Mouse (Mus musculus) cortical plate, adult 2 months (tissue): ENCODE results near the gene Mttp. TPM values are rescaled to one million over a fixed set of nuclear protein-coding genes. Genes with fewer than 3 reads are reported as not detected.
"Not testable (repeated sequence)": the region's sequence is repeated elsewhere in the genome, so short reads cannot be mapped to it uniquely, and the experiment has no call there.

Source experiments
- H3K27ac ChIP-seq: fragments of 200-500 bp; 2 replicates; pipeline ENCODE4 v1.5.1; 2012; ENCODE audit warnings: low read length, control low read depth, inconsistent platforms; ENCODE audit not compliant: insufficient read depth
- H3K4me1 ChIP-seq: fragments of 200-500 bp; 2 replicates; pipeline ENCODE4 v1.6.1; 2011; ENCODE audit warnings: low read length; ENCODE audit not compliant: control insufficient read depth, insufficient read depth
- H3K4me3 ChIP-seq: fragments of 200-500 bp; 2 replicates; pipeline ENCODE4 v1.5.1; 2011; ENCODE audit warnings: mild to moderate bottlenecking, low read length, control low read depth; ENCODE audit not compliant: insufficient read depth
- CTCF ChIP-seq: fragments of 200-500 bp; IDR thresholded peaks from 2 replicates; pipeline ENCODE4 v1.5.1; 2011; ENCODE audit warnings: mild to moderate bottlenecking, control low read depth, low read length; ENCODE audit not compliant: insufficient read depth; ENCODE audit errors: extremely low read depth
- POLR2A ChIP-seq: fragments of 200-500 bp; IDR thresholded peaks from 2 replicates; pipeline ENCODE4 v1.6.1; 2011; ENCODE audit warnings: mild to moderate bottlenecking, low read length, control low read depth; ENCODE audit not compliant: insufficient read depth; ENCODE audit errors: extremely low read depth
- polyA plus RNA-seq: library from polyadenylated mRNA; depleted of rRNA; stranded (reverse); fragments of >200 nt; gene quantifications from 2 replicates; pipeline ENCODE4 v1.2.3, GENCODE M21; 2012

Gene Mttp
- polyA plus RNA-seq, 1 experiment = 7.7 TPM

GRCm38 (mm10) chr3:138162553-138163183, 17.9 kb upstream of the Mttp start:
- H3K4me3 ChIP-seq = no peak overlapping the region
- TF ChIP-seq POLR2A = no peak
- no peak for TF ChIP-seq CTCF
- H3K27ac ChIP-seq = no peak overlapping the region
- H3K4me1 ChIP-seq = no peaks in the 10 kb centered on the region

GRCm38 (mm10) chr3:138161623-138162022, 16.9 kb upstream of the Mttp start:
- Histone ChIP-seq H3K4me3 (no peak overlapping the region), H3K27ac (no peak overlapping the region)

DNA sequence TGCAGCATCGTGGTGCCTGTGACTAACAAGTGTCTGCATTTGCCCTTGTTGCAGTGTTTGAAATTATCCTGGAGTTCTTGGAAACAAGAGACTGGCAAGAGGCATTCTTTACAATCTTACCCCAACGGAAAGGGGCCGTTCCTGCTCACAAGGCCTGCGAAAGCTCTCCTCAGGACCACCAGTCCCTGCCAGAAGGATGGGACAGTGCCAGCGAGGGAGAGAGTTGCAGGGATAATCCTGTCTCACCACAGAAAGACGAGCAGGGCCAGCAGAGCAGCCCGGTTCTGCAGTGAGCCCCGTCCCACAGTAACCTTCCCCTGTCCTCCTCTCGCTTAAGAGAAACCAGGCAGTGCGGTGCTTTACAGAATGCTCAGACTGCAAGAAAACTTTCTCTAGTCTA, 11.9 kb upstream of the Mttp start:
- TF ChIP-seq POLR2A = no peak
- TF ChIP-seq CTCF = no peak
- Histone ChIP-seq H3K4me3 (no peak overlapping the region), H3K27ac (no peak overlapping the region), H3K4me1 (no peaks in the 10 kb centered on the region)

More at GRCm38 (mm10) chr3:138161623-138162022, 16.9 kb upstream of the Mttp start:
- TF ChIP-seq CTCF (no peak), POLR2A (no peak)
- H3K4me1 ChIP-seq = no peaks in the 10 kb centered on the region

GRCm38 (mm10) chr3:138155062-138155461, 10.3 kb upstream of the Mttp start:
- H3K27ac ChIP-seq = no peak overlapping the region
- no peak overlapping the region for H3K4me3 ChIP-seq
- H3K4me1 ChIP-seq = no peaks in the 10 kb centered on the region
- TF ChIP-seq POLR2A = no peak
- TF ChIP-seq CTCF = no peak

GRCm38 (mm10) chr3:138148811-138149210, 4.0 kb upstream of the Mttp start:
- no peaks in the 10 kb centered on the region for H3K4me1 ChIP-seq
- TF ChIP-seq CTCF = no peak
- no peak overlapping the region for H3K27ac ChIP-seq
- H3K4me3 ChIP-seq = no peak overlapping the region

GRCm38 (mm10) chr3:138144060-138144641, 617 bp downstream of the Mttp start:
- H3K4me3 ChIP-seq = peak overlapping the region; percentile 47
- no peaks in the 10 kb centered on the region; the same call in 1 of the 2 replicates for H3K4me1 ChIP-seq

GRCm38 (mm10) chr3:138143315-138144059, 1.3 kb downstream of the Mttp start, which contains the start of gene Trmt10a:
Trmt10a (plus strand) TSS chr3:138143448.
- TF ChIP-seq POLR2A (peak; percentile 78), CTCF (no peak)
- Histone ChIP-seq H3K27ac (peak within 1 kb of the TSS; percentile 82), H3K4me3 (peak within 1 kb of the TSS; percentile 47), H3K4me1 (no peaks in the 10 kb centered on the region; the same call in 1 of the 2 replicates)

More at GRCm38 (mm10) chr3:138144060-138144641, 617 bp downstream of the Mttp start:
- peak overlapping the region; percentile 78 for H3K27ac ChIP-seq
- TF ChIP-seq CTCF = no peak
- TF ChIP-seq POLR2A = no peak

DNA sequence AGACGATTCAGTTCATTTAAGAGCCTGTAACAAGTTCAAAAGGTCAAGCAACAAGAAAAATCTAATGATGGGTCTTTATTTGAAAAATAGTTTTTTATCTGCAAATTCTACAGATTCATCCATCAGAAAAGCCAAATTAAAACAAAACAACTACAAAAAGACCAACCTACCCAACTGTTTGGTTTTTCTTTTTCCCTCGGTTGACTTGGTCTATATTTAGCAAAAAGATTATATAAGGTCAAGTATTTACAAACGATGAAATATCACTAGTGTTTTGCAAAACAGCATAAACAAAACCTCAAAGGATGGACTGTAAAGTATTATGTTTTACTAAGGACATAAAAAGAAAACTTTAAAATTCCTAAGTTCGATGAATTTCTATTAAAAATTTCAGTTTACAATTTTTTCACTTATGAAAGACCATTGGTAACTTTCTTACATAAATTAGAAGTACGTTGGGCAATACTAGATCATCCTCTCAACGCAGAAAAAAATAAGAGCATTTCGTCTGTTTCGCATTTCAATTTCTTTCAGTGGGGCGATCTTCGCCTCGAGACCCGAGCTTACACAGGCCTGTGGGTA, 1.9 kb downstream of the Mttp start:
- TF ChIP-seq CTCF (no peak), POLR2A (no peak)
- H3K4me1 ChIP-seq = no peaks in the 10 kb centered on the region; the same call in 1 of the 2 replicates
- H3K27ac ChIP-seq = peak overlapping the region; percentile 30; the same call in 1 of the 2 replicates
- peak overlapping the region; percentile 47 for H3K4me3 ChIP-seq

GRCm38 (mm10) chr3:138142052-138142732, 2.6 kb downstream of the Mttp start:
- Histone ChIP-seq H3K4me1 (no peaks in the 10 kb centered on the region; the same call in 1 of the 2 replicates), H3K27ac (no peak overlapping the region), H3K4me3 (peak overlapping the region; percentile 47; the same call in 1 of the 2 replicates)
- TF ChIP-seq POLR2A (no peak), CTCF (no peak)

DNA sequence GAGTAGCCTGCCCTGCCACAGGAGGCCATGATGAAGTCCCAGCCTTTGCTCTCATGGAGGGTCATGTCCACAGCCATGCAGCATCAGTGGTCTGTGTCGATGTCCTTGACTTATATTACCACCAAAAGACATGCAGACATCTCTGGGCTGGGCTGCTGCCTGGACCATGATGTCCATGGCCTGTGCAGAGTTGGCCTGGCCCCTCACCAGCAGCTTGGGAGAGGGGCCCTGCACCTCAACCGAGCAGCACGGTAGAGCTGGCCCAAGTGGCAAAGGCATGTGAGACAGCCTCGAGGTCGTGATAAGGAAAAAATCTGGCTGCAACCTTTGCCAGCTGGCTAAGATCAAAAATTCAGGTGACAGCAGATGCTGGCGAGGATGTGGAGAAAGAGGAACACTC, 5.1 kb downstream of the Mttp start:
- TF ChIP-seq CTCF = no peak
- no peak for TF ChIP-seq POLR2A
- no peaks in the 10 kb centered on the region; the same call in 1 of the 2 replicates for H3K4me1 ChIP-seq
- no peak overlapping the region for H3K27ac ChIP-seq
- H3K4me3 ChIP-seq = no peak overlapping the region

- not testable (repeated sequence) for H3K27ac ChIP-seq, H3K4me3 ChIP-seq, H3K4me1 ChIP-seq
Observed at GRCm38 (mm10) chr3:138138146-138138545, 6.6 kb downstream of the Mttp start.
